Mouse (Mus musculus) ES-Bruce4 (cell line): ENCODE results near the gene Cntfr. TPM values are rescaled to one million over a fixed set of nuclear protein-coding genes. Genes with fewer than 3 reads are reported as not detected.
"Not testable (repeated sequence)": the region's sequence is repeated elsewhere in the genome, so short reads cannot be mapped to it uniquely, and the experiment has no call there.

Experiments used
- H3K27ac ChIP-seq: 2 replicates; pipeline ENCODE4 v1.5.1; 2012; ENCODE audit warnings: low read length, inconsistent platforms; ENCODE audit not compliant: insufficient read depth
- H3K27me3 ChIP-seq: 2 replicates; pipeline ENCODE4 v1.6.1; 2012; ENCODE audit warnings: mild to moderate bottlenecking, low read length, inconsistent platforms; ENCODE audit not compliant: control insufficient read depth, poor library complexity, insufficient read depth, severe bottlenecking
- H3K36me3 ChIP-seq: 2 replicates; pipeline ENCODE4 v1.6.1; 2012; ENCODE audit warnings: inconsistent platforms, mild to moderate bottlenecking, low read length, moderate library complexity; ENCODE audit not compliant: control insufficient read depth, poor library complexity, insufficient read depth, severe bottlenecking
- H3K4me1 ChIP-seq: one replicate; pipeline ENCODE4 v1.8.1; 2011; ENCODE audit warnings: low read length; ENCODE audit not compliant: control insufficient read depth, insufficient read depth
- H3K4me3 ChIP-seq: 2 replicates; pipeline ENCODE4 v1.5.1; 2011; ENCODE audit warnings: low read depth, mild to moderate bottlenecking, low read length
- H3K9ac ChIP-seq: 2 replicates; pipeline ENCODE4 v1.6.1; 2012; ENCODE audit warnings: low read depth, mild to moderate bottlenecking, inconsistent platforms; ENCODE audit not compliant: poor library complexity, severe bottlenecking
- H3K9me3 ChIP-seq: replicated peaks from 2 replicates; pipeline ENCODE4 v1.6.1; 2012; ENCODE audit warnings: mild to moderate bottlenecking, low read length, inconsistent platforms; ENCODE audit not compliant: control insufficient read depth, poor library complexity, insufficient read depth, severe bottlenecking
- CTCF ChIP-seq: IDR thresholded peaks from one replicate; pipeline ENCODE4 v1.8.1; 2011; ENCODE audit warnings: low read depth, low read length
- EP300 ChIP-seq: IDR thresholded peaks from 2 replicates; pipeline ENCODE4 v1.6.1; 2011; ENCODE audit warnings: low read depth, low read length; ENCODE audit not compliant: insufficient read depth
- POLR2A ChIP-seq: IDR thresholded peaks from one replicate; pipeline ENCODE4 v1.8.1; 2011; ENCODE audit warnings: low read length; ENCODE audit not compliant: insufficient read depth
- polyA plus RNA-seq: library from polyadenylated mRNA; stranded (reverse); fragments of >200 nt; gene quantifications from 2 replicates; pipeline ENCODE4 v1.2.4, GENCODE M21; 2011; ENCODE audit warnings: low read depth; ENCODE audit not compliant: missing spikeins, insufficient read depth, insufficient read length

Cntfr gene
- polyA plus RNA-seq = 23.9 and 27.1 TPM in 2 replicates

DNA sequence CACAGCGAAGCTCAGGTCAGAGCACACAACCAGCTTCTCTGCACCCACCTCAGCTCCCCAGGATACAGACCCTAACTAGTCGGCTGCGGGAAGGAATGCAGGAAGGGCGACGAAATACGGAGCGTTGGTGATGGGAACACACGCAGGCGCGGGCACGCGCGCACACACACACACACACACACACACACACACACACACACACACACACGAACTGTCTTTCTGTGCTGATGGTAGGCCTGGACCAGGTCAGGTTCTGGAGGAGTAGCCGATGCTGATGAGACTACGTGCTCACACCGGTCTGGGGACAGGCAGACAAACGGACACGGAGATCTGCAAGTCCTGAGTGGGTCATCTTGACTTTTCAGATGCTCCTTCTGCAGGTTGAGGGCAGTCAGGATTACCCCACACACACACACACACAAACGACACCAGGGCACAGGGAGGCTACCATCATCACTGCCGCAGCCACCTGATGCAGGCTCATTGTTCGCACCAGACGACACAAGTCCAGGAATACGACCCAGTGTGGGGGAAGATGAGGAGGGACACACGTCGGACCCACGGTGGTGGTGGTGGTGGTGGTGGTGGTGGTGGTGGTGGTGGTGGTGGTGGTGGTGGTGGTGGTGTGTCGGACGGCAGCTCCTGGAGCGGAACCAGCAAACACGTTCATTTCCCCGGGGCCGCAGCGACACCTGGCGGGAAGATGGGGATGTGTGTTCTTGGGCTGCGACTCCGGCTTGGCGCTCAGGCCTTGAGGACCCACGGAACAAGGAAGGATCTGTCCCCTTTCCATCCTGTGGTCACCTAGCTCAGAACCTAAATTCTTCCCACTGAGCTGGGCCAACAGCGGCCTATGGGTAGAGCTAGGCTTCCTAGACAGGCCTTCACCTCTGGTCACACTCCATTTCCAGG, at the start of gene Cntfr:
Gene Cntfr, minus strand, starts transcription at position 160 of the 912 bp plus-strand sequence.
- peak within 1 kb of the TSS; percentile 38 for H3K4me3 ChIP-seq
- TF ChIP-seq CTCF = peak; percentile 65
- not testable (repeated sequence) for H3K36me3 ChIP-seq, H3K4me1 ChIP-seq, H3K9me3 ChIP-seq, H3K27ac ChIP-seq, H3K27me3 ChIP-seq, H3K9ac ChIP-seq

DNA sequence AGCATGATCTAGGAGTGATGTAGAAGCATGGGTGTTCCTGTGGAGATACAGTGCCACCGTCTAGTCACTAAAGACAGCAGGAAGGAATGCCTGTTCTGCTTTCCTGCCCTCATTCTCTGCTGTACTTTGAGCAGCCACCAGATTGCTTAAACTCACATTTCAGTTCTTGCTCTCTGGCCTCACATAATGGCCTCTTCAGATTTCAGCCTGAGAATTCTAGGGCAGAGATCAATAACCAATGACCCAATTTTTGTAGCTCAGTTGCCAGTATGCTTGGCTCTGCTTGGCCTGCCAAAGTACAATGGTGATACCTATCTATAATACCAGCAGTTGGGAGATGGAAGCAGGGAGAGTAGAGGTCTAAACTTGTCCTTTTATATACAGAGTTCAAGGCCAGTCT, 48.1 kb upstream of the Cntfr start:
- Histone ChIP-seq H3K4me3 (no peak overlapping the region), H3K4me1 (no peaks in the 10 kb centered on the region), H3K9ac (no peak overlapping the region), H3K9me3 (peaks cover 9% of the 10 kb centered on the region), H3K27me3 (no peaks in the 10 kb centered on the region), H3K27ac (no peak overlapping the region), H3K36me3 (no peaks in the 10 kb centered on the region; the same call in 1 of the 2 replicates)
- TF ChIP-seq EP300 (no peak), POLR2A (no peak), CTCF (no peak)

DNA sequence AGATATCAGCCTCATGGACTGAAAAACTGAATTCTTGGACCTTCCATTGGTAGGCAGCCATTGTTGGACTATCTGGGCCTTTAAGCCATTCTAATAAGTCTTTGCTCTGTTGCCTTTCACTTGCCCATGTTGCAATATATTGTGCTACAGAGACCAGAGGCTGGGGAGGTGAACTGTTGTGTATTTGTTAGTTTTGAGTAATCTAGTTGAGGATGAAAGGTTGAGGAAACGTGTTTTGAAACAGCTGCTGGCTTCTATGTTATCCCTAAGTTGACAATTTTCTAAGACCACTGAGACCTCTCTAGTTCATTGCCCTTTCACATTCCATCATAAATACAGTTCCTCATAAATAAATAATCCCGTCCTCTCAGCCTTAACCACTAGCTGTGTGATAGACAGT, 47.2 kb upstream of the Cntfr start:
- TF ChIP-seq EP300 = no peak
- no peak overlapping the region for H3K9ac ChIP-seq
- peaks cover 9% of the 10 kb centered on the region for H3K9me3 ChIP-seq
- H3K36me3 ChIP-seq = peaks cover 3% of the 10 kb centered on the region
- no peak overlapping the region for H3K27ac ChIP-seq
- no peak overlapping the region for H3K4me3 ChIP-seq
- no peaks in the 10 kb centered on the region for H3K27me3 ChIP-seq
- H3K4me1 ChIP-seq = no peaks in the 10 kb centered on the region

DNA sequence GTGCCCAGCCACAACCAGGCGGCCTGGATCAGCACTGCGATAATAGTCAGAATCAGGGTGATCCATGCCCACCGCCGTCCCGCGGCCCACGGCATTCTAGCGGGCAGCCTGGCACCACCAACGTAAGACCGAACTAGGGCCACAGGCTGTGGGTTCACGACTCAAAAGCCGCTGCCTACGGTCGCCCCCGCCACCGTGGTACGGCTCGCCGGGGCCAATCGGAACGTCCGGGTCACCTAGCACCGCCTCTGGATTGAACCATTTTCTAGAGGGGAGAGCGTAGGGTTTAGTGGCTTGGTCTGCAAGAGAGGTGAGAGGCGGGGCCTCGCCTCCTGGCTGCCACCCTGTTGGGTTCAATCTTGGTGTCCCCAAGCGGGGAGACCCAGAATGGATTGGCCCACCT, 44.3 kb upstream of the Cntfr start:
- H3K27ac ChIP-seq = no peak overlapping the region
- H3K4me3 ChIP-seq = peak overlapping the region; percentile 95
- H3K36me3 ChIP-seq = peaks cover 14% of the 10 kb centered on the region
- no peaks in the 10 kb centered on the region for H3K27me3 ChIP-seq
- peaks cover 2% of the 10 kb centered on the region; the same call in 1 of the 2 replicates for H3K9me3 ChIP-seq
- no peaks in the 10 kb centered on the region for H3K4me1 ChIP-seq
- peak overlapping the region; percentile 75 for H3K9ac ChIP-seq
- no peak for TF ChIP-seq CTCF
- TF ChIP-seq POLR2A = peak; percentile 84

DNA sequence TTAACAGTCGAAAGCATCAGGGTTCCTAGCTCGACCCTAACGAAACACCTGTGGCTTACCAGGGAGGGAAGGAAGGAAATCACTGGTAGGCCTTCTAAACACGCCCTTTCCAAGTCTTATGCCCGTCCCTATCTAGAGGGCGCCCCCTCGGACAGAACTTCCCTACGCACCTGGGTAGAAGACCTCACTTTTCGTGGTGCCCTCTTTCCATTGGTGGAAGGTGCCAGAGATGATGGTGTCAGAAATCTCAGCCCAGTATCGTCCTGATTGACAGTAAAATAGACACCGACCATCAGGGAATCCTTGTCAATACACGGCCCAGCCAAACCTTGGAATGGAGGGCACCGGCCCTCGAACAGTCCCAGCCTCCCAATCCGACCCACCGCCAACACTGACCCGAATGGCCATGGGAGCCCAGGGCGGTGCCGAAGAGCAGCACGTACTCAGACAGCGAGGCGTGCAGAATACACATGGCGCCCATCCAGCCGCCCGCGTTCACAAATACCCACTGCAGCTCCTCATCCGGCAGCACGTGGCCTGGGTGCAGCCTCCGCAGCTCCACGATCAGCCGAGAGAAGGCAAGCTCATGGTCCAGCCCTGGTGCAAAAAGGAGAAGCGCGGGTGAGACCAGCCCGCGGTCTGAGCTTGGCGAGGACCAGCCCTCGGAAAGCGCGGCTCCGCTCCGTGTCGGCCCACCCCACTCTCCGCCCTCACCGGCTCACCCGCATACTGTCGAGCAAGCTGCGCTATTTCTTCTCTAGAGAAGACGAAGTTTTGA, 43.7 kb upstream of the Cntfr start:
- peak; percentile 30 for TF ChIP-seq CTCF
- TF ChIP-seq EP300 = no peak
- no peak for TF ChIP-seq POLR2A
- peaks cover 14% of the 10 kb centered on the region for H3K36me3 ChIP-seq
- H3K27ac ChIP-seq = no peak overlapping the region

DNA sequence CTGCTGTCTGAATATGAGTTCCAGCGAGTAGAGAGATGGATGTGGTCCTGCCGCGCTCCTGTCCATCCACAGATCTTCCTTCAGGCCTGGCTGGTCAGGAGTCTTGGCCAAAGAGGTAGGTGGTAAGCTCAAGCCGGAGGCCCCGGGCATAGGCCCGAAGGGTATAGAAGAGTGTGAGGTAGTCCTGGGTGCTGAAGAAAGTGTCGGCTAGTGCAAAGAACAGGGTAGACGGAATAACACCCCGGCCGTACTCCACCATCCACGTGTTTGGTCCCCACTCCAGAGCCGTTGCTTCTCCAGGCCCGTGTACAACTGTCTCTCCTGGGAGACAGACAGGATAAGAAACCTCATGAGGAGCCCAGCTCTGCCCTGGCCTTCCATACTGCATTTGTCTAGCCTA, 42.4 kb upstream of the Cntfr start:
- Histone ChIP-seq H3K4me1 (no peaks in the 10 kb centered on the region), H3K9me3 (no peaks in the 10 kb centered on the region), H3K4me3 (no peak overlapping the region), H3K27ac (no peak overlapping the region), H3K27me3 (no peaks in the 10 kb centered on the region), H3K9ac (no peak overlapping the region), H3K36me3 (peaks cover 14% of the 10 kb centered on the region)
- TF ChIP-seq EP300 (no peak), POLR2A (no peak), CTCF (no peak)

More for the DNA sequence above, 43.7 kb upstream of the Cntfr start:
- Histone ChIP-seq H3K4me3 (peak overlapping the region; percentile 95), H3K27me3 (no peaks in the 10 kb centered on the region), H3K9ac (peak overlapping the region; percentile 75), H3K4me1 (no peaks in the 10 kb centered on the region), H3K9me3 (no peaks in the 10 kb centered on the region)
